Mouse (Mus musculus) hematopoietic stem cell, adult 5-6 weeks (primary cell): ENCODE results near the gene Fam209. TPM values are rescaled to one million over a fixed set of nuclear protein-coding genes. Genes with fewer than 3 reads are reported as not detected.

Experiments used
- ATAC-seq, 2 experiments: fragments of 125-278 bp in 1 of 2; replicated peaks in 1 of 2; 2 replicates each; pipeline ENCODE4 v1.8.0; 2016 to 2017; ENCODE audit warnings: inconsistent platforms in 2 of 2, mild to moderate bottlenecking in 2 of 2, moderate number of reproducible peaks in 2 of 2, low read depth in 1 of 2, moderate TSS enrichment in 1 of 2; ENCODE audit not compliant: low FRiP score in 2 of 2, poor library complexity in 2 of 2, severe bottlenecking in 2 of 2, insufficient read depth in 1 of 2, low TSS enrichment in 1 of 2
- total RNA-seq: library from RNA; stranded (forward); fragments of 172-1452, 232-1000 nt; gene quantifications from 2 replicates; pipeline ENCODE4 v1.2.3, GENCODE M21; 2017

Gene Fam209
- total RNA-seq = 3.1 and 3.4 TPM in 2 replicates

DNA sequence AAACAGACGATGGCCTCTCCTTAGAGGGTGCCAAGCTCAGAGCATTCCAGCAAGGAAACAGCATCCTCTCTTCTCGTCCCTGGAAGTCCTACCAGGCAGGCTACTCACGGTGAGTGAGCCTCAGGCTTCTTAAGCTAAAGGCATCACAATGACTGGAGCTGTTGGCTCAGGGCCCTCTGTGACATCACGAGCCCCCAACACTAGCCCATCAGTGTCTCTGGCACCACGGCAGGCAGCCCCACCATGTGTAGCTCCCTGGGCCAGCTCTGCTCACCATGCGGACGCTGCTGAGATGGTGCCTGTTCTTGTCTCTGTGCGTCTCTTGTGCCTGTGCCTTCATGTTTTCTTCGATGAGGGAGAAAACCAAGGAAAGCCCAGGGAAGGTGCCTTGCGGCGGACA is at the start of gene Fam209:
Gene Fam209, plus strand, starts transcription at position 203 of the 400 bp plus-strand sequence.
- no peak for ATAC-seq

GRCm38 (mm10) chr2:172430609-172431008 is 41.7 kb upstream of the Fam209 start:
- ATAC-seq = peak; percentile 61 to 74

DNA sequence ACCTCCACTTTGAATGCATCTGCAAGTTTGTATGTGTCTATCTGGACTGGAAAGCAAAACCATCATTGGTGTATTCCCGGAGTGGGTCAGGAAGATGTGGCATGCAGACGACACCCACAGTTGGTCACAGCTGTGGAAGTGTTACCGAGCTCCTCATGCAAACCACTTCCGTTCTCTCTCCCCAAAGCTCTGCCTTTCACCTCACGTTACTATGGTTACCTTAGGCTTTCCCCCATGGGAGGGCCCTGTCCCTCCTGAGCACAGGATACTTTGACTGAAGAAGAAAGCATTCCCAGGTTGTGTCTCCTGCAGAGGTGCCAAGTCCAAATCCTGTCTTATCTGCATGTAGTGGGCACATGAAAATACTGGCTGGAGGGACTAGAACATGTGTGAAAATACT is 38.6 kb upstream of the Fam209 start:
- ATAC-seq = peak; percentile 63 to 73

DNA sequence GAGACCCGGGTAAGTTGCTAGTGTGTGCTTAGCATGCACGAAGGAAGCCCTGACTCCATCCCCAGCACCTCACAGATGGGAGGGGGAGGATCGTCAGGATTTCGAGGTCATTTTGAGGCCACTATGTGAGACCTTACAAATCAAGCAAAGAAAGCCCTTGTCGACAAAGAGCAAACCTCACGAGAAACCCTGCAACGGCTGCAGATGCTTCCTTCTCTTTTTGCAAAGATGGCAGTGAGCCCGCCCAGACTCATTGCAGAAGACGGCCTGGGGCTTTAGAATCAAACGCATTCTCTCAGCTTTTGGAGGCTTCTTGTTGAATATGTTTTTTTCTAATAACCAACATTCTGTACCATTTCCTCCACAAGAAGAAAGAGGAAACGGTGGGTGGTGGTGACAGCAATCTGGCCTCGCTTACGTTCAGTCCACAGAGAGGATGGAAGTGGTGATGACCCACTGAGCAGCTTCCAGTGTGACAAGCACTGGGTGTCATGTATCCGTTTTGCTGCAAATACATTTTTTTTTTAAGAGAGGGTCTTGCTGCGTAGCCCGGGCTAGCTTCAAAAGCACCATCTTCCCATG is 34.9 kb upstream of the Fam209 start:
- ATAC-seq = peak; percentile 60 to 62

GRCm38 (mm10) chr2:172439843-172440639 is 32.3 kb upstream of the Fam209 start, which contains the start of gene Rtf2:
TSS of gene Rtf2 (plus strand) at chr2:172440556.
- peak; percentile 64 to 71 for ATAC-seq

- peak in 1 of 2 experiments; percentile 14; a peak in 3 of 4 replicates for ATAC-seq
These were observed 31.7 kb upstream of the Fam209 start for GRCm38 (mm10) chr2:172440640-172441005.

- no peak for ATAC-seq
These were observed 31.1 kb upstream of the Fam209 start for GRCm38 (mm10) chr2:172441176-172441575.

GRCm38 (mm10) chr2:172445617-172446016 is 26.7 kb upstream of the Fam209 start:
- no peak for ATAC-seq

DNA sequence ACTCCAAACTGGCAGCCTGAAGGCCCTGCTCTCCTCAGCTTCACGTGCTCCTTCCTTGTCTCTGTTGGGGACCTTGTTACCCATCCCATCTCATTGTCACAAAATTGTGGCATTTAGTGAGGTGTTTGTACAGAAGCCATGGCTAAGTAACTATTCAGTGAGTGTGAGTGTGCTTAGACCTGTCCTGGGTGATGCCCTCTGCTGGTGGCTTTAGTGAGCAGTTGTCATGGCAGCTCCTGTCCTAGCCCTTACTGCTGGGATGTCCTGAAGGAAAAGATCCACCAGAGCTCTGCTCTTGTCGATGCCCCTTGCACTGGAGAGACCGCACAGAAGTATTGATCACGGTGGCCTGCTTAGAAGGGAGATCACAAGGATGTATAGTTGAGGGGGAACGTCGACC is 25.0 kb upstream of the Fam209 start:
- ATAC-seq = peak; percentile 51 to 71; a peak in 3 of 4 replicates

GRCm38 (mm10) chr2:172448329-172448728 is 24.0 kb upstream of the Fam209 start:
- no peak for ATAC-seq

- ATAC-seq = no peak
These were observed 21.7 kb upstream of the Fam209 start for GRCm38 (mm10) chr2:172450640-172451039.

- ATAC-seq = no peak
These were observed 20.3 kb upstream of the Fam209 start for GRCm38 (mm10) chr2:172452031-172452430.

DNA sequence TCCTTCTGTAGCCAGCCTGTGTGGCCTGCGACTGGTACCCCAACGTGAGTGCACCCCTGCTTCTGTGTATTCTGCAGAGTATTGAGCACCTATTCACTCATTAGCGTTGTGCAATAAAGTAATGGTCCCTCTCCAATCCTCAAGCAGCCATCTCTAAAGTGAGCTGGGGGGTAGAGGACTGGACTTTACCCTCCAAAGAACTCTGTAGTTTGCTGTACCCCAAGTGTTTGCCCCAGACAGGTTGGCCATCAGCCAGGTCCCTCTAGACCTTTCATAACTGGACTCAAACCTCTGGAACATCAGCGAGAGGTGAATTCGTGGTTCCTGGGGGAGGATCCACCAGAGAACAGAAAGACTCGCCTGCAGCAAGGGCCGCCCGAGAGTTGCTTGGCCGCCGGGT is 19.9 kb upstream of the Fam209 start:
- no peak for ATAC-seq

DNA sequence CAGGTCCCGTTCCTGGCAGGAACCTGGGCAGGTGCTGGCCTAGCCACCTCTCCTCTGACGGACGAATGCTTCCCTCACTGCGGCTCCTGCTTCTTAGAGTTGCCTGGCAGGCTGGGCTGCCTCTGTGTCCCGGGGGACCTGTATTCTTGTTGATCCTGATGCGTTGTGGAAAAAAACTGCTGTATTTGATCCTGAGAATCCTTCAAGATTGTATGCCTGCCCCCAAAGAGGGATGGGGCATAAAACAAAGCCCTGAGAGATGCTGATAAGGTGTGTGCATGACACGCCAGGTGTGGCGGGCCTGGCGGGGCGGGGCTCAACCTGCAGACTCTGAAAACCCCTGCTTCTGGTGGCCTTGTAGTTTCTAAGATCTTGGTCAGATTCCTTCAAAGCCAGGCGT is 13.8 kb upstream of the Fam209 start, which contains the start of gene Gcnt7:
Gene Gcnt7, minus strand, starts transcription at position 101 of the 400 bp plus-strand sequence.
- ATAC-seq = no peak

DNA sequence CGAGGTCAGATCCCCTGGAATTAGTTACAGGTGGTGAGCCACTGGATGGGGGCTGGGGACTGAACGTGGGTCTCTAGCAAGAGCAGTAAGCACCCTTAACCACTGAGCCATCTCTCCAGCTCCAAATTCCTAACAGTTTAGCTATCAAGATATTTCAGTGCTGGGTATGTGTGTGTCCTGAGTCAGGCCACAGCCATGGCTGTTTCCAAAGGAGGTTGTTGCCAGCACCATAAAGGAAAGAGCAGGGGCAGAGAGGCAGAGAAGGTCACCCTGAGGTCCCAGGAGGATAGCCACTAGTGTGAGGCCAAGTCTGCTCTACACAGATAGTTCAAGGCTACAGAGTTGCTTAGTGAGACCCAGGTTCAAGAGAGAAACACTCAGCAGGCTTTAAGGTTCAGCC is 11.7 kb upstream of the Fam209 start:
- no peak for ATAC-seq

- no peak for ATAC-seq
These were observed 9.5 kb upstream of the Fam209 start for GRCm38 (mm10) chr2:172462813-172463212.

DNA sequence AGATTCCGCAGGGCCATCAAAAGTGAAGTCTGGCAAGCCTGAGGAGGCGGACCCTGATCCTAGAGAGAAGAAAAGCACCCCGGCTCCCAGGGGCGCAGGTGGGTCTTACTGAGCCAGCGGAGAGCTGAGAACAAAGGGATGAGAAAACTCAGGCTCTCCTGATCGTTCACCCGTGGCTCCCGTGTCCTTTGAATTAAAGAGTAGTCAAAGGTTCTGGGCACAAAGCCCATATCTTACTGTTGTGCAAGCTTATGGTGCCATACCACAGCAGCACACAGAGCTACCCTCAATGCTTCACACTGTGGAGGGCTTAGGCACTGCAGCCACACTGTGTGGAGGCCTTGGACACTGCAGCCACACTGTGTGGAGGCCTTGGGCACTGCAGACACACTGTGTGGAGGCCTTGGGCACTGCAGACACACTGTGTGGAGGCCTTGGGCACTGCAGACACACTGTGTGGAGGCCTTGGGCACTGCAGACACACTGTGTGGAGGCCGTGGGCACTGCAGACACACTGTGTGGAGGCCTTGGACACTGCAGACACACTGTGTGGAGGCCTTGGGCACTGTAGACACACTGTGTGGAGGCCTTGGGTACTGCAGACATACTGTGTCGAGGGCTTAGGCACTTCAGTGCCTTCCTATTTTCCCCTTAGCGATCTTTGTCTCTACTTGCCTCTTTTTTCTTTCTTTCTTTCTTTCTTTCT is 5.7 kb upstream of the Fam209 start:
- ATAC-seq = no peak

DNA sequence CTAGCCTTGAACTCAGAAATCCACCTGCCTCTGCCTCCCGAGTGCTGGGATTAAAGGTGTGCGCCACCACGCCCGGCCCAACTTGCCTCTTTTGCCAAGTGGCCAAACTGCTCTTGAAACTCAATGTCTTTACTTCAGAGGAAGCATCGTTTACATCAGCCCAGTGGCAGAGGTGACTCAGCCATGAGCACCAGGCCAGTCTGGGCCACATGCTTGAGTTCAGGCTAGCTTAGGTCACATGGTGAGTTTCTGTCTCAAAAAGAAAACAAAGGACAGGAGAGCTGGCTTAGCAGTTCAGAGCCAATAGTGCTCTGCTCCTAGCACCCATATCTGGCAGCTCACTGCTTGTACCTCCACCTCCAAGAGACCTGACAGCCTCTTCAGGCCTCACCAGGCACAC is 5.1 kb upstream of the Fam209 start:
- no peak for ATAC-seq
